Mouse (Mus musculus) thymus, adult 2 months (tissue): ENCODE results near the gene Ces1b.

ENCODE experiments used
- CTCF ChIP-seq: fragments of 200-500 bp; IDR thresholded peaks from 2 replicates; pipeline ENCODE4 v1.5.1; 2012; ENCODE audit warnings: mild to moderate bottlenecking, control low read depth, low read length, moderate library complexity, borderline replicate concordance; ENCODE audit not compliant: control insufficient read depth, poor library complexity, insufficient read depth; ENCODE audit errors: extremely low read depth
- POLR2A ChIP-seq: fragments of 200-500 bp; IDR thresholded peaks from 2 replicates; pipeline ENCODE4 v1.6.1; 2012; ENCODE audit warnings: mild to moderate bottlenecking, low read length, control low read depth, moderate library complexity; ENCODE audit not compliant: control insufficient read depth, poor library complexity, insufficient read depth; ENCODE audit errors: extremely low read depth

DNA sequence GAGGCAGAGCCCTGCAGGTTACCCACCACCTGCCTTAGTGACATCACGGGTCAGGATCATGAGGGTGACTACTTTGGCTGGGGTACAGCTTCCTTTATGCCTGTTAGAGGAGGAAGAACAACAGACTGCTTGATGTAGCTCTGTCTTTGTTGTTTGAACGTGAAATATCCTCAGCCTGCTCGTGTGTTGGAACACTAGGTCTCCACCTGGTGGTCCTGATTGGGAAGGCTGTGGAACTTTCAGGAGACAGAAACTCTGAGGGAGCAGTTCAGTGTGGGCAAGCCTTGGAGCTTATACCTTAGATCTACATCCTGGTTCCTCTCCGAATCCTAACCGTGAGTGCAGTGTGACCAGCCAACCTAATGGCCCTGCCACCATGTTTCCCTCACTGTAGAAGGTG lies 58.1 kb downstream of the Ces1b start:
- TF ChIP-seq POLR2A (no peak), CTCF (no peak)
